ENCODE assay signal across 8 mouse cellular contexts in the genomic region with DNA sequence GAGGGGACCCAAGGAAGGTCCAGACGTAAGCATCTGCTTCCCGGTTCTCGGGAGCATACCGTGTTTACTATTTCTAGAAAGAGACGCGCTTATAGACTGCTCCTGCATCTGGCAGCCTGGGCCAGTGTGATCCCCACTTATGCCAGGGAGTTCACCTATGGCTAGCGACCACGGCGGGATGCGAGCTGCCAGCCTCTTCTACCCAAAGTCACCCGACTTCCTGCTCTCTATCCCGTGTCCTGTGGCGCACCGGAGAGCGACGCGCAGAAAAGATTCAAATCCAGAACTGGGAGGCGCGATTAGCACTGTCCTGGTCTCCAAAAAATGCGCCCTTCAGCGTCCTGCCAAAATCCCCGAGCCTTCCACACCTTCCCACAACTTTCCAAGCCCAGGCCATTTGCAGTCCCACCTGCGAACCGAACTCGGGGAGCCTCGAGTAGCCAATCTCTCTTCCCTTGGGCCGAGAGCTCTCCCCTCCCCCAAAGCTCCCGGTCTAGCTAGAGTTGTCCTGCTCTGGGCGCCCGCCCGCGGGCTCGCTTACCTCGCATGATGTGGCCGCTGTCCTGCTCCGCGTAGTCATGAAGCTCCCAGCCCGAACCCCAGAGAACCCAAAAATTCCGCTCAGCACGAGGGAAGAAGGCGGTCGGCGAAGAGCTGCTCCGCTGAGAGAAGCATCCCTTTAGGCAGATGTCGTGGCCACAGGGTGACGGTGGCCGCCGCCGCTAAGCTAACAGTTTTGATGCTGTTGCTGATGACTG. TPM values are rescaled to one million over a fixed set of nuclear protein-coding genes. Genes with fewer than 3 reads are reported as not detected.
A peak's percentile ranks its signal among the peaks of the same experiment; 100 is the strongest.
DNase-seq lines count a peak whose midpoint lies in the region; ATAC-seq lines count a peak whose summit lies in the region.

No protein-coding gene starts in this region.

- whole genome bisulfite sequencing in embryonic facial prominence, embryonic 12.5 days, result under 1% methylated on average over 49 of the region's 49 CpGs
- WGBS in heart, embryonic 14.5 days, result 1% methylated on average over 47 of the region's 49 CpGs
- under 1% methylated on average over 49 of the region's 49 CpGs for WGBS in liver, embryonic 16.5 days (ENCODE audit: insufficient replicate concordance)

- ATAC-seq in embryonic facial prominence, embryonic 12.5 days (ENCODE audit: insufficient number of reproducible peaks, insufficient read depth, low FRiP score, low TSS enrichment), result peak; percentile 49; the same call in 1 of the 2 replicates
- peak; percentile 42; the same call in 1 of the 2 replicates for ATAC-seq in heart, embryonic 14.5 days (ENCODE audit: insufficient number of reproducible peaks, insufficient read depth, low FRiP score, low read depth)
- ATAC-seq in liver, embryonic 16.5 days (ENCODE audit: low read depth), result no peak

- peak overlapping the region; percentile 49 for H3K4me3 ChIP-seq in embryonic facial prominence, embryonic 12.5 days
- H3K4me3 ChIP-seq in heart, embryonic 14.5 days (ENCODE audit: control insufficient read depth in 1 of 2, insufficient read depth in 1 of 2, low read depth in 1 of 2, low read length in 2 of 2), result peak overlapping the region; percentile 45 to 69
- peak overlapping the region; percentile 46 for H3K4me3 ChIP-seq in liver, embryonic 16.5 days (ENCODE audit: low read depth, low read length)

- H3K27ac ChIP-seq in embryonic facial prominence, embryonic 12.5 days, result no peak overlapping the region
- H3K27ac ChIP-seq in heart, embryonic 14.5 days (replicated peaks in 1 of 2; ENCODE audit: control insufficient read depth in 1 of 2, insufficient read depth in 1 of 2, low read depth in 2 of 2, low read length in 2 of 2), result no peak overlapping the region
- H3K27ac ChIP-seq in liver, embryonic 16.5 days (ENCODE audit: low read length), result no peak overlapping the region

- peak overlapping the region; percentile 53 for H3K9ac ChIP-seq in embryonic facial prominence, embryonic 12.5 days
- peak overlapping the region; percentile 67 for H3K9ac ChIP-seq in heart, embryonic 14.5 days (ENCODE audit: low read length)
- no peak overlapping the region for H3K9ac ChIP-seq in liver, embryonic 16.5 days (ENCODE audit: low read depth, low read length)

- no peaks in the 10 kb centered on the region for H3K9me3 ChIP-seq in embryonic facial prominence, embryonic 12.5 days
- H3K9me3 ChIP-seq in heart, embryonic 14.5 days (ENCODE audit: control insufficient read depth, low read length), result no peaks in the 10 kb centered on the region
- no peaks in the 10 kb centered on the region for H3K9me3 ChIP-seq in liver, embryonic 16.5 days (replicated peaks; ENCODE audit: control insufficient read depth, low read length)

- H3K27me3 ChIP-seq in embryonic facial prominence, embryonic 12.5 days, result peaks cover 31% of the 10 kb centered on the region
- H3K27me3 ChIP-seq in heart, embryonic 14.5 days (ENCODE audit: control insufficient read depth, insufficient read depth, low read length), result peaks cover 26% of the 10 kb centered on the region
- H3K27me3 ChIP-seq in liver, embryonic 16.5 days (ENCODE audit: control insufficient read depth, insufficient read depth, low read depth, low read length), result peaks cover 32% of the 10 kb centered on the region

- H3K4me2 ChIP-seq in embryonic facial prominence, embryonic 12.5 days (replicated peaks), result peak overlapping the region; percentile 91
- H3K4me2 ChIP-seq in heart, embryonic 14.5 days (ENCODE audit: low read length), result peak overlapping the region; percentile 96
- peak overlapping the region; percentile 70 for H3K4me2 ChIP-seq in liver, embryonic 16.5 days (ENCODE audit: low read depth, low read length)

- DNase-seq in ovary, adult 18-20 months (ENCODE audit: low spot score), result peak; percentile 3
- DNase-seq in ovary, postnatal 14 days (ENCODE audit: low spot score), result no peak
- peak; percentile 31 for DNase-seq in kidney, postnatal 14 days
- peak; percentile 29 for DNase-seq in ovary, postnatal 36 days (ENCODE audit: low spot score)
- no peak for DNase-seq in adipocyte (ENCODE audit: low spot score)

- H3K4me1 ChIP-seq in embryonic facial prominence, embryonic 12.5 days, result no peaks in the 10 kb centered on the region
- H3K4me1 ChIP-seq in heart, embryonic 14.5 days (ENCODE audit: control insufficient read depth in 2 of 2, insufficient read depth in 2 of 2, low read length in 2 of 2), result 0 out of 4 replicates have a peak, but pooled peaks cover 0 to 2% of the 10 kb centered on the region in 2 experiments
- H3K4me1 ChIP-seq in liver, embryonic 16.5 days (ENCODE audit: control insufficient read depth, low read depth, low read length), result no peaks in the 10 kb centered on the region; the same call in none of the 2 replicates

- no peaks in the 10 kb centered on the region for H3K36me3 ChIP-seq in embryonic facial prominence, embryonic 12.5 days
- no peaks in the 10 kb centered on the region for H3K36me3 ChIP-seq in heart, embryonic 14.5 days (ENCODE audit: control insufficient read depth, insufficient read depth, low read length)
- H3K36me3 ChIP-seq in liver, embryonic 16.5 days (ENCODE audit: control insufficient read depth, insufficient read depth), result no peaks in the 10 kb centered on the region

RNA-seq across cellular contexts. Expression of gene Rorb, which starts 0.8 kb away (rescaled TPM):
- polyA plus RNA-seq in embryonic facial prominence, embryonic 12.5 days (2016; fragmentation: Nextera tagmentation; extraction: Ambion mirVana), result 5.4 and 6.7 TPM in 2 replicates
- 0.49 and 0.58 TPM in 2 replicates for polyA plus RNA-seq in heart, embryonic 14.5 days (2014; fragmentation: Nextera tagmentation; extraction: Ambion mirVana)
- polyA plus RNA-seq in liver, embryonic 16.5 days (2015; fragmentation: Nextera tagmentation; extraction: Ambion mirVana), result 0.02 TPM in 1 of 2 replicates, not detected in the other

Comparison
In these comparisons a context has a peak if more than half of its experiments do, and no peak if none do; other contexts are left out.
1. DNase-seq: peak in ovary, adult 18-20 months (single experiment), kidney, postnatal 14 days (single experiment) and ovary, postnatal 36 days (single experiment); none in ovary, postnatal 14 days (single experiment) and adipocyte (single experiment).
2. Peak in every context shown above with its lines, with median percentiles within 50 percentile points of each other: H3K4me2 ChIP-seq and H3K4me3 ChIP-seq.